Mouse (Mus musculus) G1E (cell line): Measurements from ENCODE around the gene Psat1. TPM values are rescaled to one million over a fixed set of nuclear protein-coding genes. Genes with fewer than 3 reads are reported as not detected.

ENCODE experiments used
- ATAC-seq: 2 replicates; pipeline ENCODE4 v1.8.0; 2016; ENCODE audit warnings: mild to moderate bottlenecking; ENCODE audit not compliant: insufficient number of reproducible peaks, poor library complexity, low FRiP score, severe bottlenecking; ENCODE audit errors: extremely low read depth
- DNase-seq: peaks from one replicate; pipeline ENCODE4 v3.0.0; 2012; ENCODE audit warnings: low spot score
- H3K27me3 ChIP-seq: 2 replicates; pipeline ENCODE4 v1.6.1; 2012; ENCODE audit warnings: mild to moderate bottlenecking, low read length, inconsistent platforms; ENCODE audit not compliant: insufficient read depth
- H3K36me3 ChIP-seq: replicated peaks from 2 replicates; pipeline ENCODE3; 2012; ENCODE audit warnings: mild to moderate bottlenecking, inconsistent platforms
- H3K4me1 ChIP-seq: 2 replicates; pipeline ENCODE4 v1.6.1; 2012; ENCODE audit warnings: low read depth, low read length, inconsistent platforms, mixed read lengths; ENCODE audit not compliant: insufficient read depth
- H3K4me3 ChIP-seq: 2 replicates; pipeline ENCODE4 v1.5.1; 2012; ENCODE audit warnings: low read depth, mild to moderate bottlenecking, inconsistent platforms, low read length, moderate library complexity, mixed read lengths
- H3K9me3 ChIP-seq: replicated peaks from 2 replicates; pipeline ENCODE4 v1.6.1; 2012; ENCODE audit warnings: inconsistent platforms
- CTCF ChIP-seq: IDR thresholded peaks from 2 replicates; pipeline ENCODE4 v1.5.1; 2012; ENCODE audit warnings: low read depth, low read length, inconsistent platforms, mixed read lengths
- GATA1 ChIP-seq: IDR thresholded peaks from 2 replicates; pipeline ENCODE4 v1.6.1; 2012; ENCODE audit warnings: borderline replicate concordance, low read length, inconsistent platforms, mixed read lengths
- GATA2 ChIP-seq: IDR thresholded peaks from 2 replicates; pipeline ENCODE4 v1.6.1; 2012; ENCODE audit warnings: low read depth, low read length, inconsistent platforms, borderline replicate concordance
- POLR2AphosphoS5 ChIP-seq: IDR thresholded peaks from 2 replicates; pipeline ENCODE4 v1.6.1; 2012; ENCODE audit warnings: low read depth, low read length, inconsistent platforms; ENCODE audit not compliant: insufficient replicate concordance
- TAL1 ChIP-seq: conservative IDR thresholded peaks from 2 replicates; pipeline ENCODE4 v1.6.1; 2012; ENCODE audit warnings: low read depth, low read length, inconsistent platforms, mixed read lengths
- polyA plus RNA-seq: library from polyadenylated mRNA; stranded (reverse); fragments of >175 nt; gene quantifications from 2 replicates; pipeline ENCODE4 v1.2.3, GENCODE M21; 2012
- total RNA-seq, 2 experiments: library from RNA; stranded (forward) in 1 of 2; stranded (reverse) in 1 of 2; fragments of 200-1000 nt in 1 of 2; fragments of >200 nt in 1 of 2; fragmentation: Nextera tagmentation in 1 of 2; gene quantifications; 2 replicates each; pipeline ENCODE4 v1.2.3; 2014 to 2017

Psat1 gene
- total and polyA plus RNA-seq, 3 experiments: 24.0 to 146 (median 142) TPM

DNA sequence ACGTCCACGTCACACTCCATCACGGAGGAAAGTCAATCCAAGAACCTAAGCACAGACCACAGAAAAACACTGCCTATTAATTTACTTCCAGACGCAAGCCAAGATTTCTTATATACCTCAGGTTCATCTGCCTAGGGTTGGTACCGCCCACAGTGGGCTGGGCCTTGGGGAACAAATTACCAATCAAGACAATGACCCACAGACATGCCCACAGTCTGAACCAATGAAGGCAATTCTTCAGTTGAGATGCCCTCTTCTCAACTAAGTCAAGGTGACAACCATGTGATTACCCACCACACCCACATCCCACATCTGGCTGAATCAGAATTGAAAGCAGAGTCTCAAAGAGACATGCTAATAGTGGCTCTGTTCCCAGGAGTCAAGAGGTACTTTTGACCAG is 67.9 kb downstream of the Psat1 start:
- DNase-seq (no peak), ATAC-seq (no peak)
- H3K9me3 ChIP-seq: no peaks in the 10 kb centered on the region
- H3K36me3 ChIP-seq: no peaks in the 10 kb centered on the region
- TF ChIP-seq GATA2 (no peak), CTCF (no peak), GATA1 (no peak), TAL1 (no peak), POLR2AphosphoS5 (no peak)
- H3K4me3 ChIP-seq: no peak overlapping the region
- H3K27me3 ChIP-seq: no peaks in the 10 kb centered on the region
- peaks cover 16% of the 10 kb centered on the region for H3K4me1 ChIP-seq

DNA sequence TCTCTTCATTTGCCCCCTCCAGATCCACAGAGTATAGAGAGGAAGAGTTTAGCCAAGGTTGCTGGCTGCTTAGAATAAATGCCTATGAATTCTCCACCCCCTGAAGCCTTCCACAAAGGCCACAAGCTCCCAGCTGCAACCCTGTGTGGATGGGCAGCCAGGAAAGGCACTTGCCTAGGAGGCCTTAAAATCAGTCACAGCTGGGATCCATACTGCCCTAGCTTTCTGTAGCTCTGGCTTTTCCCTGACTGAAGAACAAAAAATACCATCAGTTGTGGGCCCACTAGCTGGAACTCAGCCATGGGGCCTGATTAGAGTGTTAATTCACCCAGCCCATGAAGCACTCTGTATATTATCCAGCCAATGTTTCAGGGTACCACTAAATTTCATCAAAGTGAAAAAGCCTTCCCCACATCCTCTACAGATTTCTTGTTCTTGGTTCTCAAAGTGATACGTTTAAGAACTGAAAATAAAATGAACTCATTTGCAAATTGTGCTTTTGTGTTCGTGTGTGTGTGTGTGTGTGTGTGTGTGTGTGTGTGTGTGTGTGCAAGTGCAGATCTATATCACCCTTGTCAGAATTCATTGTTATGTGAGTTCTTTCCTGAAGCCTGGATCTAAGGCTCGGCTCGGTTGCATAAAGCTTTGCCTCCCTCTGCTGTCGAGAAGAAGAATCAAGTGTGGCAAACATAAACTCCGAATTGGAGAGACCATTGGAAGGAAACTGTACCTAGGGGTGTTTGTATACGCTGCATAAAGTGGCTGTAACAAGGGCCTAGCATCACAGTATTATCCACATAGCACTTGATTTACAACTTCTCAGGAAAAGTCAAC is 78.1 kb downstream of the Psat1 start:
- TF ChIP-seq GATA1 (no peak), GATA2 (no peak), CTCF (no peak; the same call in 1 of the 2 replicates), POLR2AphosphoS5 (no peak), TAL1 (no peak)
- no peaks in the 10 kb centered on the region for H3K9me3 ChIP-seq
- H3K4me3 ChIP-seq: no peak overlapping the region
- H3K27me3 ChIP-seq: no peaks in the 10 kb centered on the region; the same call in 1 of the 2 replicates
- DNase-seq: no peak
- H3K36me3 ChIP-seq: no peaks in the 10 kb centered on the region
- peaks cover 30% of the 10 kb centered on the region for H3K4me1 ChIP-seq
- ATAC-seq: peak; percentile 28; the same call in 1 of the 2 replicates

DNA sequence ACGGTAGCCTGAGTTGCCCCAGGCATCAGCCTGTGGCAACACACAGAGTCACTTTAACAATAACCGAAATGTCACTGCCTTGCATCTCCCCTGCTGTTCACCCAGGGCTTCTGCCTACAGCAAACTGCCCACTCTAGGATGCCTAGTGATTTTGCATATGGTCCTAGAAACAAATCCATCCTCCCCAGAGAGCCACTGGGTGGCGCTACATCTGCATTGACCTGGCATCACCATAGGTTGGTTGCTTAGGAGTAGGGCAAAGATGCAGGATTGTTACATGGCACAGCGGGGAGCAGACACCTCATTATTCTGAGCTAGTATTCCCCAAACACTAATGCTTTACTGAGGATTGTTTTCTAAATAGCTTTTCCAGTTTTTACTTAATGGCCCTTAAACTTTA is 80.3 kb downstream of the Psat1 start:
- Histone ChIP-seq H3K36me3 (no peaks in the 10 kb centered on the region), H3K9me3 (no peaks in the 10 kb centered on the region), H3K27me3 (no peaks in the 10 kb centered on the region), H3K4me3 (no peak overlapping the region), H3K4me1 (peaks cover 37% of the 10 kb centered on the region)
- TF ChIP-seq CTCF (peak; percentile 18; the same call in 1 of the 2 replicates), GATA2 (no peak)
- DNase-seq (no peak), ATAC-seq (no peak)

DNA sequence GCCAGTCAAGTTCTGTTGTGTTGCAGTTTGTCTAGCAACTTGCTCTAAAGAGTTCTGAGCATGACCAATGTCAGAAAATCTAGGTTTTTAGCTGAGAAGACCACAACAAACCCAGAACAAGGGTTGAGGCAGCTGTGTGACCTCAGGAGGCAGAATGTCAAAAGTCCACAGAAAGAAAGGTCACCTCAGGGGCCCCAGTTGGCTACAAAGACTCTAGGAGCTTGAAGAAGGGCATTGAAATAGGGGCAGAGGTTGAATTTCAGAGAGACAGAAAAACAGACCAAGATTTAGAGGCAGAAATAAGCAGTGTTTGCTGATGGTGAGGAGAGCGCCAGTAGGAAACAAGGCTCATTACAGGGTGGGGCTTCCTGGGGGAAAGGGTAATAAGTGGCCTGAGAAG is 81.0 kb downstream of the Psat1 start:
- TF ChIP-seq CTCF: no peak
- no peak for TF ChIP-seq GATA1
- no peak for TF ChIP-seq TAL1
- no peak for TF ChIP-seq GATA2
- TF ChIP-seq POLR2AphosphoS5: no peak
- Histone ChIP-seq H3K36me3 (no peaks in the 10 kb centered on the region), H3K27me3 (no peaks in the 10 kb centered on the region; the same call in 1 of the 2 replicates), H3K9me3 (no peaks in the 10 kb centered on the region), H3K4me3 (no peak overlapping the region), H3K4me1 (peaks cover 37% of the 10 kb centered on the region)
- no peak for ATAC-seq
- no peak for DNase-seq

DNA sequence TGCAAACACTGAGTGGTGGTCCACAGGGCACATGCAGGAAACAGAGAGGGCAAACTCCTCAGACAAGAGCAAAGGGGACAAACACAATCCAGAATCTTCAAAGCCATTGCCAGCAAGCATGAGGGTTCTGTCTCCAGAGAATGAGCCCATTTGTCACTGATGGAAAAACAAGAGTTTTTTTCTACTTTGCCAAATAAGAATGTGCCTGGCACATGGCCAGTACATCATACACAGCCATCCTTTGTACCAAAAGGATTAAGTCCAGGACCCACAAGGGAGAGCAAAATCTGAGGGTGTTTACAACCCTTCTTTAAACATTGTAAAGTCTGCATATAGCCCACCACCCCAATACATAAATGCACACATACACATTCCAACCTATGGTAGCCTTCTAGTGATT is 81.7 kb downstream of the Psat1 start:
- Histone ChIP-seq H3K4me1 (peaks cover 37% of the 10 kb centered on the region), H3K4me3 (no peak overlapping the region), H3K27me3 (no peaks in the 10 kb centered on the region; the same call in 1 of the 2 replicates), H3K36me3 (no peaks in the 10 kb centered on the region), H3K9me3 (no peaks in the 10 kb centered on the region)
- TF ChIP-seq GATA2: no peak
- TF ChIP-seq TAL1: no peak
- TF ChIP-seq CTCF: no peak
- no peak for TF ChIP-seq POLR2AphosphoS5
- TF ChIP-seq GATA1: no peak
- ATAC-seq (no peak), DNase-seq (no peak)

DNA sequence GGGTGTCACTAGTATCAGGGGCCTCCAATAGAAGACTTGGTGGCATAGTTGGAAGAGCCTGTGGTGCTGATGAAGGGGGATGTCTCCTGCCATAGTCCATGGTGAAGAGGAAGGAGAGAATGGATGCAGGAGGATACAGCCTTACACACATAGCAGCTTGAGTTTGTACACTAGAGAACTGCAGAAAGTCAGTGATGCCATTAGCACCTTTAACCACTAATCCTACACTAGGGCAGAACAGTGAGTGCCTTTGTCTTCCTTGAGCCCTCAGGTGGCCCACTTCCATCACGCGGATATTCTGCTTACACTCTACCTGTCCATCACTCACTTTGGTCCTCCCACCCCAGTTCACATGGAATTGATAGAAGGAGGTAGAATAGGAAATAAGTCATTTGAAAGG is 83.0 kb downstream of the Psat1 start:
- DNase-seq (no peak), ATAC-seq (no peak)
- Histone ChIP-seq H3K9me3 (no peaks in the 10 kb centered on the region), H3K27me3 (no peaks in the 10 kb centered on the region; the same call in 1 of the 2 replicates), H3K4me1 (peaks cover 37% of the 10 kb centered on the region), H3K36me3 (no peaks in the 10 kb centered on the region), H3K4me3 (no peak overlapping the region)
- TF ChIP-seq GATA1 (no peak), POLR2AphosphoS5 (no peak), TAL1 (no peak)
